Mouse (Mus musculus): ENCODE results near the gene Olfr1502.
"Not testable (repeated sequence)": the region's sequence is repeated elsewhere in the genome, so short reads cannot be mapped to it uniquely, and the experiment has no call there.

Gene Olfr1502

DNA sequence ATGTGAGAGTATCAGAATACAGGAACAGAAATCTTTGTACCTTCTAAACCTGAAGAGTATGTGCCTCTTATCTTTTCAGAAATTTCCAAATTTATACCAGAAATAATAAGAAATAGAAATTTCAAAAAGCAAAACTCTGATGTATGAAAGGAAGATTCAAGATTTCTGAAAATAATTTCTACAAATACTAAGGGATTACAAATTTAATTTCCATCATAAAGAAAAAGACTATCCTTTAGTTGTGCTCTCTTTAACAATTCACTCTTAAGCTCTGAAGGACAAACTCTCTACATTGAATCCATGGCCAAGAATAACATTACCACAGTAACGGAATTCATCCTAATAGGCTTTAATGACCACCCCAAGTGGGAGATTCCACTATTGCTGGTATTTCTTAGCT lies at the start of gene Olfr1502:
Gene Olfr1502 (plus strand): TSS at position 301 of the 400 bp plus-strand sequence.
- no peak for DNase-seq (ENCODE audit: low read depth, low spot score)

DNA sequence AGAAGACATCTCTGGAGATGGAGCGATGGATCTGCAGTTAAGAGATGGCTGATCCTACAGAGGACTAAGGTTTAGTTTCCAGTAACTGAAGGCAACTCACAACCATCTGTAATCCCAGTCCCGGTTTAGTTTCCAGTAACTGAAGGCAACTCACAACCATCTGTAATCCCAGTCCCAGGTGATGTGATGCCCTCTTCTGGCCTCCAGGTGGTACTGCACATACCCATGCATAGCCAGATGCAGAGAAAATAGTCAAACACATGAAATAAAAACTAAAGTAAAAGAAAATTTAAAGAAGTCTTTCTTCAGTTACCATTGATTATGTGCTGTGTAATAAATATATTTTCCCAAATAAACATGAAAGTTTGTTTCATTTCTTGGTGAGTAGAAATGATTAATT lies 48.8 kb upstream of the Olfr1502 start:
- DNase-seq (ENCODE audit: low read depth, low spot score): no peak

DNA sequence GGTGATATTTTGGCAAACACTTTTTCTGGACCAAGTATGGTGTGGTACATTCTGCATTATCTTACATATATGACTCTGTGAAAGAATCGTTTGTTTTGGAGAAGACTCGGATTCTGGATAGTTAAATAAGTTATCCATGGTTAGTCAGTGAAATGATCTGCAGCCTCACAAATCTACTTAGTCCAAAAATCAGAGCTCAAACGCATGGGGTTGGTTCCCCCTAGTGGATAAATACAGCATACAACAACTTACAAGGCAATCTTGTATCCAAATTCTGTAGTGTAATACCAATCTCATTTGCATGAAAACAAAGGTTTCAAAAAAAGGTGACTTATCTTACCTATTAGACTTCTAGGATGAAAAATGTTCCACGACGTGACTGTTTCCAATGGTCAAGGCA lies 42.8 kb upstream of the Olfr1502 start:
- DNase-seq (ENCODE audit: low read depth, low spot score): peak; percentile 73

DNA sequence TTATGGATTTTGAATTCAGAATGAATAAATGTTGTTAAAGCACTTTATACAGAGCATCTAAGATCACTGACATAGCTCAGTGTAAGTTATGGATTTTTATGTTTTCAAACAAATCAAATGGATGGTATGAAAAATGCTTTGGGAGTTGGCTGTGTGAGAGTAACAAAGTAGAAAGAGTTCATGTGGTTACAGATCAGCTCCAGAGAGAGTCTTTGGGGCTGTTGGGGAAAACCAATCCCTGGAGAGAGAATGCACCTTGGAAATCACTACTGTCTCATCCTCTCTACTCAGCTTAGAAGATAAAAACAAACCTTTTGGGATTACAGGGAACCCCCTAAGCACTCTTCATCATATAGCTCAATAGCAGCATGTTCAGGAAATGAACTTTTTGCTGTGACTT lies 42.2 kb upstream of the Olfr1502 start, which contains the start of gene Olfr1499:
Gene Olfr1499 (minus strand): TSS at position 101 of the 400 bp plus-strand sequence.
- no peak for DNase-seq (ENCODE audit: low read depth, low spot score)

DNA sequence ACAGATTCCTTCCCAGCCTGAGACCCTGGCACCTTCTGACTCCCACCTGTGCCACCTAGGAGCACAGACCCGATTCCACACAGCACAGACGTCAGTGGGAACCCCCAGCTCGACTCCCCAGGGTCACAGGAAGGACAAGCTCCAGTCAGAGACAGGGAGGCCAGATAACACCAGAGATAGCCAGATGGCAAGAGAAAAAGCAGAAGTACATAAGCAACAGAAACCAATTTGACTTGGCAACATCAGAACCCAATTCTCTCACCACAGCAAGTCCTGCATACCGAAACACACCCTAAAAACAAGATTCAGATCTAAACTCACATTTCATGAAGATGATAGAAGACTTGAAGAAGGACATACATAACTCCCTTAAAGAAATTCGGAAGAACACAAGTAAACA lies 40.7 kb upstream of the Olfr1502 start:
- DNase-seq (ENCODE audit: low read depth, low spot score): no peak

DNA sequence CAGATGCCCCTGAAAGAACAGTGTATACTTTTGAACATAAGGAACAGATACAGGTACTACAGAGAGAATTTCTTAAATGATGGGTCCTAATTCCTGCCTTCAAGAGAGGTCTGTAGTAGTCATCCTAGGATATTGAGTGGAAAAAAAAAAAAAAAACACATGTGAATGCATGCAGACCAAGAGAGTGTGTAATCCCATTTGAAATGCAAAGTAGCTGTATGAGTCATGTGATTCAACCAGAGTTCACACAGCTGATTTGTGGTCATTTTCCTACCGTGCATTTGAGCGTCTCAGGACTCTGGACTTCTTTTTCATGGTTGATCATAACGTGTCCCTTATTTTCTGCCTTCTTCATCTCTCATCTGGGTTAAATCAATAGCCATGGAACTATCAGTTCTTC lies 33.1 kb upstream of the Olfr1502 start:
- no peak for DNase-seq (ENCODE audit: low read depth, low spot score)

DNA sequence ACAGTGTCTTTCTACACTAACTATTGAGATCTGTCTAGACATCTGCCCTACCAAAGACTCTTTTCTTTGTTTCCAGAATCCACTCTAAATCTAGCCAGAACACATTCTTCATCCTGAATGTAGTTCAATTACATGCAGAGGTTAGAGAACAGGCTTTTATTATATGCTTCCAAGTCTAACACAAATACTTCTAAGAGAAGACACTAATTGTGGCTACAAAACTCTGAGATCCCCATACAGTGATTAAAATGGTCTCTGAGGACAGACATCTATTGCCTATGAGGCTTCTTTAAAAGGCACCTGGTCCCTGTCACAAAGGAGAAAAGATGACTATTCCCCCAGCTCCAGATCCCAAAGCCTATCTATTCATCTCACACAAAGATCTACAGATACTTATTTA lies 31.2 kb upstream of the Olfr1502 start, which contains the start of gene Olfr1500:
Gene Olfr1500 (minus strand): TSS at position 101 of the 400 bp plus-strand sequence.
- no peak for DNase-seq (ENCODE audit: low read depth, low spot score)

DNA sequence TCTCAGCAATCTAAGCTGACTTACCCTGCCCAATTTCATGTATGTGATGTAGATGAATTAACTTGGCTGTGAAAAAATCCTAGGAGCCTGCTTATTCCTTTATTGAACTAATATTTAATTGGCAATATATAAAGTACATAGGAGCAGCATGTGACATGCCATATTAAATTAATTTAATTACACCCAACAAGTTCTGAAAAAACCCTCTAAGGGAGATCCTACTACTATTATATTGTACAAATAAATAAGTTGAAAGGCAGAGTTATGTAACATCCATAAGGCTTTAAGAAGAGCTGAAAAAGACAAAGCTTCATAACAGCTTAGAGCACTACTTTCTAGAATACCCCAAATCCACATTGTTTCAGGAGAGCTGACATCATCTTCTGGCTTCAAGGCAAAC lies 11.0 kb upstream of the Olfr1502 start, which contains the start of gene Olfr1501:
Gene Olfr1501 (minus strand): TSS at position 101 of the 400 bp plus-strand sequence.
- not testable (repeated sequence) for DNase-seq (ENCODE audit: low read depth, low spot score)

DNA sequence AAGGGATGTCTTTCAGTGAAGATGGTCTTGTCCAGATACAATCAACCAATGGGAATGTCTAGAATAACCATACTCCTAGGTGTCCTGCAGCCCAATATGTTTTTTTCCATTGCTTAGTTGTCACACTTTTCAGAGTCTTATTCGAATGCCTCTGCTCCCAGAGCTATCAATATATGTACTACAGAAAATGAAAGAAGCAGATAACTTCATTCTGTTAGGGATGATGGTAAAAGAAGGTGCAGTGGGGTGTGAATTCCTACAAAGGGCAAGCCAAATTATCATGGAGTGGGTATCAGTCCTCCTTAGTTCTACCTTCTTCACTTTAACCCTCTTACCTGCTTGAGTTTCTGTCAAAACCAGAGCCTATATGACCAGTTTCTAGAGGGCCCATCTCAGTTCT lies 36.2 kb downstream of the Olfr1502 start, which contains the start of gene Olfr1504:
Gene Olfr1504 (minus strand): TSS at position 101 of the 400 bp plus-strand sequence.
- no peak for DNase-seq (ENCODE audit: low read depth, low spot score)
